Mouse (Mus musculus) embryonic facial prominence, embryonic 15.5 days (tissue): ENCODE data around the gene Btbd3. TPM values are rescaled to one million over a fixed set of nuclear protein-coding genes. Genes with fewer than 3 reads are reported as not detected.

ENCODE experiments used
- ATAC-seq: fragments of 200-750 bp; cut with Nextera tagmentation; 2 replicates; pipeline ENCODE4 v1.8.0; 2017; ENCODE audit warnings: low read depth, moderate TSS enrichment; ENCODE audit not compliant: insufficient number of reproducible peaks, low FRiP score, low TSS enrichment
- H3K27ac ChIP-seq: fragments of 300-500 bp; sonication (generic); replicated peaks from 2 replicates; pipeline ENCODE4 v1.5.1; 2015; ENCODE audit warnings: mild to moderate bottlenecking, inconsistent platforms
- H3K27me3 ChIP-seq: fragments of 300-500 bp; sonication (generic); 2 replicates; pipeline ENCODE4 v1.6.1; 2015; ENCODE audit warnings: inconsistent platforms
- H3K36me3 ChIP-seq: fragments of 300-500 bp; sonication (generic); 2 replicates; pipeline ENCODE4 v1.6.1; 2015; ENCODE audit warnings: mild to moderate bottlenecking, inconsistent platforms
- H3K4me1 ChIP-seq: fragments of 300-500 bp; sonication (generic); 2 replicates; pipeline ENCODE4 v1.6.1; 2015; ENCODE audit warnings: inconsistent platforms
- H3K4me2 ChIP-seq: fragments of 300-500 bp; sonication (generic); replicated peaks from 2 replicates; pipeline ENCODE4 v1.6.1; 2015; ENCODE audit warnings: mild to moderate bottlenecking, inconsistent platforms
- H3K4me3 ChIP-seq: fragments of 300-500 bp; sonication (generic); replicated peaks from 2 replicates; pipeline ENCODE4 v1.5.1; 2015; ENCODE audit warnings: mild to moderate bottlenecking, inconsistent platforms
- H3K9ac ChIP-seq: fragments of 300-500 bp; sonication (generic); 2 replicates; pipeline ENCODE4 v1.6.1; 2015; ENCODE audit warnings: inconsistent platforms
- H3K9me3 ChIP-seq: fragments of 300-500 bp; sonication (generic); replicated peaks from 2 replicates; pipeline ENCODE4 v1.6.1; 2016; ENCODE audit warnings: inconsistent platforms
- WGBS: fragments of 180-500 bp; shearing (Covaris S2); methylation state at CpG from one replicate; pipeline ENCODE4 v1.1.7; 2015; 5-methylcytosine and 5-hydroxymethylcytosine counted together
- polyA plus RNA-seq: library from polyadenylated mRNA; unstranded; fragments of >200 nt; fragmentation: Nextera tagmentation; extraction: Ambion mirVana; gene quantifications from 2 replicates; pipeline ENCODE4 v1.2.1, GENCODE M21; 2015

Btbd3 gene
- polyA plus RNA-seq, 1 experiment from 2014 or later = 22.7 TPM

- Histone ChIP-seq H3K27ac (no peak overlapping the region), H3K4me3 (no peak overlapping the region), H3K9ac (no peak overlapping the region), H3K27me3 (no peaks in the 10 kb centered on the region), H3K9me3 (no peaks in the 10 kb centered on the region), H3K4me2 (no peak overlapping the region), H3K36me3 (no peaks in the 10 kb centered on the region), H3K4me1 (peaks cover 40% of the 10 kb centered on the region)
- no peak for ATAC-seq
- 81% methylated on average over 11 of the region's 11 CpGs for WGBS
These were observed 6.5 kb downstream of the Btbd3 start for GRCm38 (mm10) chr2:138262885-138263284.

- H3K4me3 ChIP-seq = no peak overlapping the region
- peaks cover 33% of the 10 kb centered on the region for H3K4me1 ChIP-seq
- peak overlapping the region; percentile 22; the same call in 1 of the 2 replicates for H3K27ac ChIP-seq
- H3K36me3 ChIP-seq = no peaks in the 10 kb centered on the region
- H3K9me3 ChIP-seq = no peaks in the 10 kb centered on the region
- 38% methylated on average over 13 of the region's 13 CpGs for WGBS
- H3K27me3 ChIP-seq = no peaks in the 10 kb centered on the region
- no peak for ATAC-seq
- H3K9ac ChIP-seq = no peak overlapping the region
- H3K4me2 ChIP-seq = no peak overlapping the region
These were observed 9.1 kb downstream of the Btbd3 start for GRCm38 (mm10) chr2:138265356-138266005.

- Histone ChIP-seq H3K36me3 (no peaks in the 10 kb centered on the region), H3K27me3 (no peaks in the 10 kb centered on the region), H3K9me3 (no peaks in the 10 kb centered on the region), H3K4me3 (no peak overlapping the region), H3K27ac (no peak overlapping the region), H3K4me1 (peaks cover 25% of the 10 kb centered on the region), H3K9ac (no peak overlapping the region), H3K4me2 (no peak overlapping the region)
- no peak for ATAC-seq
- 55% methylated on average over 5 of the region's 5 CpGs for WGBS
These were observed 10.3 kb downstream of the Btbd3 start for GRCm38 (mm10) chr2:138266679-138267078.

- no peak for ATAC-seq
- 42% methylated on average over 4 of the region's 4 CpGs for WGBS
- Histone ChIP-seq H3K27ac (peak overlapping the region; percentile 31; the same call in 1 of the 2 replicates), H3K36me3 (no peaks in the 10 kb centered on the region), H3K4me2 (no peak overlapping the region; the same call in 1 of the 2 replicates), H3K27me3 (no peaks in the 10 kb centered on the region), H3K9ac (no peak overlapping the region), H3K9me3 (no peaks in the 10 kb centered on the region), H3K4me1 (peaks cover 28% of the 10 kb centered on the region), H3K4me3 (no peak overlapping the region)
These were observed 11.6 kb downstream of the Btbd3 start for GRCm38 (mm10) chr2:138267852-138268513.

GRCm38 (mm10) chr2:138269330-138269729 lies 13.0 kb downstream of the Btbd3 start:
- Histone ChIP-seq H3K9me3 (no peaks in the 10 kb centered on the region), H3K27ac (no peak overlapping the region), H3K4me3 (no peak overlapping the region), H3K27me3 (no peaks in the 10 kb centered on the region), H3K4me1 (peaks cover 28% of the 10 kb centered on the region), H3K36me3 (no peaks in the 10 kb centered on the region), H3K4me2 (no peak overlapping the region), H3K9ac (no peak overlapping the region)
- no peak for ATAC-seq

- Histone ChIP-seq H3K9me3 (no peaks in the 10 kb centered on the region), H3K36me3 (no peaks in the 10 kb centered on the region), H3K9ac (no peak overlapping the region), H3K4me2 (no peak overlapping the region), H3K27ac (no peak overlapping the region; the same call in 1 of the 2 replicates), H3K4me3 (no peak overlapping the region), H3K27me3 (no peaks in the 10 kb centered on the region), H3K4me1 (peaks cover 32% of the 10 kb centered on the region)
- ATAC-seq = no peak
- 80% methylated on average over 9 of the region's 9 CpGs for WGBS
These were observed 17.2 kb downstream of the Btbd3 start for GRCm38 (mm10) chr2:138273404-138274073.

GRCm38 (mm10) chr2:138274086-138274485 lies 17.7 kb downstream of the Btbd3 start:
- Histone ChIP-seq H3K27ac (no peak overlapping the region), H3K9me3 (no peaks in the 10 kb centered on the region), H3K4me2 (no peak overlapping the region), H3K4me1 (peaks cover 37% of the 10 kb centered on the region), H3K4me3 (no peak overlapping the region), H3K36me3 (no peaks in the 10 kb centered on the region), H3K9ac (no peak overlapping the region), H3K27me3 (no peaks in the 10 kb centered on the region)
- no peak for ATAC-seq
- WGBS = 80% methylated on average over 5 of the region's 5 CpGs

GRCm38 (mm10) chr2:138277842-138278691 lies 21.7 kb downstream of the Btbd3 start:
- Histone ChIP-seq H3K27me3 (no peaks in the 10 kb centered on the region), H3K27ac (peak overlapping the region; percentile 78), H3K4me2 (peak overlapping the region; percentile 41), H3K4me1 (peaks cover 52% of the 10 kb centered on the region), H3K4me3 (peak overlapping the region; percentile 40), H3K36me3 (no peaks in the 10 kb centered on the region), H3K9ac (peak overlapping the region; percentile 21; the same call in 1 of the 2 replicates), H3K9me3 (no peaks in the 10 kb centered on the region)
- 8% methylated on average over 17 of the region's 17 CpGs for WGBS
- ATAC-seq = peak; percentile 77

GRCm38 (mm10) chr2:138278853-138279640 lies 22.7 kb downstream of the Btbd3 start:
- Histone ChIP-seq H3K9me3 (no peaks in the 10 kb centered on the region), H3K4me1 (peaks cover 52% of the 10 kb centered on the region)
- peak; percentile 13; the same call in 1 of the 2 replicates for ATAC-seq

GRCm38 (mm10) chr2:138279641-138280040 lies 23.3 kb downstream of the Btbd3 start:
- peak overlapping the region; percentile 21; the same call in 1 of the 2 replicates for H3K9ac ChIP-seq
- H3K4me3 ChIP-seq = peak overlapping the region; percentile 40
- 30% methylated on average over 11 of the region's 11 CpGs for WGBS
- no peaks in the 10 kb centered on the region for H3K27me3 ChIP-seq
- ATAC-seq = peak; percentile 30; the same call in 1 of the 2 replicates
- H3K4me1 ChIP-seq = peaks cover 49% of the 10 kb centered on the region
- H3K36me3 ChIP-seq = peaks cover 15% of the 10 kb centered on the region
- no peaks in the 10 kb centered on the region for H3K9me3 ChIP-seq
- peak overlapping the region; percentile 78 for H3K27ac ChIP-seq
- peak overlapping the region; percentile 41 for H3K4me2 ChIP-seq

More at GRCm38 (mm10) chr2:138278853-138279640, 22.7 kb downstream of the Btbd3 start:
- Histone ChIP-seq H3K27ac (peak overlapping the region; percentile 78), H3K4me3 (peak overlapping the region; percentile 40), H3K9ac (peak overlapping the region; percentile 21), H3K36me3 (peaks cover 9% of the 10 kb centered on the region), H3K27me3 (no peaks in the 10 kb centered on the region), H3K4me2 (peak overlapping the region; percentile 41)
- 53% methylated on average over 15 of the region's 15 CpGs for WGBS
